Mouse (Mus musculus): ENCODE results near the gene Gm9747. TPM values are rescaled to one million over a fixed set of nuclear protein-coding genes. Genes with fewer than 3 reads are reported as not detected.

Gene Gm9747
- polyA plus RNA-seq, 1 experiment from 2014 or later: 13.3 TPM

GRCm38 (mm10) chr1:82261638-82262037, 28.7 kb downstream of the Gm9747 start:
- Histone ChIP-seq H3K4me3 (ENCODE audit: low read depth, low read length) (no peak overlapping the region), H3K36me3 (ENCODE audit: insufficient read depth, low read length) (no peaks in the 10 kb centered on the region), H3K9me3 (ENCODE audit: low read length) (no peaks in the 10 kb centered on the region), H3K9ac (replicated peaks; ENCODE audit: low read depth) (no peak overlapping the region), H3K4me1 (ENCODE audit: insufficient read depth, low read depth, low read length) (peaks cover 2% of the 10 kb centered on the region; the same call in 1 of the 2 replicates), H3K4me2 (replicated peaks; ENCODE audit: low read depth, low read length) (no peak overlapping the region), H3K27me3 (replicated peaks; ENCODE audit: insufficient read depth, low read length) (no peaks in the 10 kb centered on the region), H3K27ac (ENCODE audit: low read length) (no peak overlapping the region)
- WGBS: 85% methylated on average over 5 of the region's 5 CpGs
- ATAC-seq (no peak), DNase-seq (ENCODE audit: low spot score) (no peak)
- TF ChIP-seq CTCF (IDR thresholded peaks at IDR 0.05) (no peak), EP300 (IDR thresholded peaks at IDR 0.05) (no peak)

- ATAC-seq (no peak), DNase-seq (ENCODE audit: low spot score) (no peak)
- Histone ChIP-seq H3K27ac (ENCODE audit: low read length) (no peak overlapping the region), H3K9ac (replicated peaks; ENCODE audit: low read depth) (no peak overlapping the region), H3K4me2 (replicated peaks; ENCODE audit: low read depth, low read length) (no peak overlapping the region), H3K27me3 (replicated peaks; ENCODE audit: insufficient read depth, low read length) (no peaks in the 10 kb centered on the region), H3K4me1 (ENCODE audit: insufficient read depth, low read depth, low read length) (peaks cover 2% of the 10 kb centered on the region; the same call in 1 of the 2 replicates), H3K36me3 (ENCODE audit: insufficient read depth, low read length) (no peaks in the 10 kb centered on the region), H3K9me3 (ENCODE audit: low read length) (no peaks in the 10 kb centered on the region), H3K4me3 (ENCODE audit: low read depth, low read length) (no peak overlapping the region)
- 82% methylated on average over 1 of the region's 1 CpGs for WGBS
- TF ChIP-seq CTCF (IDR thresholded peaks at IDR 0.05) (no peak), EP300 (IDR thresholded peaks at IDR 0.05) (no peak)
Measured at GRCm38 (mm10) chr1:82262331-82262730, 29.4 kb downstream of the Gm9747 start.

GRCm38 (mm10) chr1:82267547-82267946, 34.6 kb downstream of the Gm9747 start:
- DNase-seq (ENCODE audit: low spot score) (peak; percentile 9), ATAC-seq (no peak; the same call in 1 of the 2 replicates)
- H3K4me1 ChIP-seq (ENCODE audit: insufficient read depth, low read depth, low read length): no peaks in the 10 kb centered on the region
- H3K4me2 ChIP-seq (replicated peaks; ENCODE audit: low read depth, low read length): no peak overlapping the region
- H3K27me3 ChIP-seq (replicated peaks; ENCODE audit: insufficient read depth, low read length): no peaks in the 10 kb centered on the region
- no peak for TF ChIP-seq CTCF (IDR thresholded peaks at IDR 0.05)
- no peak for TF ChIP-seq EP300 (IDR thresholded peaks at IDR 0.05)
- H3K9me3 ChIP-seq (ENCODE audit: low read length): no peaks in the 10 kb centered on the region
- no peak overlapping the region for H3K4me3 ChIP-seq (ENCODE audit: low read depth, low read length)
- H3K9ac ChIP-seq (replicated peaks; ENCODE audit: low read depth): no peak overlapping the region
- H3K27ac ChIP-seq (ENCODE audit: low read length): no peak overlapping the region
- H3K36me3 ChIP-seq (ENCODE audit: insufficient read depth, low read length): no peaks in the 10 kb centered on the region
- WGBS: 34% methylated on average over 4 of the region's 4 CpGs

GRCm38 (mm10) chr1:82272231-82272630, 39.3 kb downstream of the Gm9747 start:
- TF ChIP-seq EP300 (IDR thresholded peaks at IDR 0.05) (no peak), CTCF (IDR thresholded peaks at IDR 0.05) (no peak)
- no peak overlapping the region for H3K27ac ChIP-seq (ENCODE audit: low read length)

GRCm38 (mm10) chr1:82273529-82273928, 40.6 kb downstream of the Gm9747 start:
- H3K36me3 ChIP-seq (ENCODE audit: insufficient read depth, low read length): peaks cover 5% of the 10 kb centered on the region; the same call in 1 of the 2 replicates
- no peak overlapping the region for H3K4me3 ChIP-seq (ENCODE audit: low read depth, low read length)
- no peaks in the 10 kb centered on the region for H3K27me3 ChIP-seq (replicated peaks; ENCODE audit: insufficient read depth, low read length)
- no peak for DNase-seq (ENCODE audit: low spot score)
- ATAC-seq: no peak
- H3K4me2 ChIP-seq (replicated peaks; ENCODE audit: low read depth, low read length): no peak overlapping the region
- peaks cover 7% of the 10 kb centered on the region; the same call in 1 of the 2 replicates for H3K4me1 ChIP-seq (ENCODE audit: insufficient read depth, low read depth, low read length)
- H3K9ac ChIP-seq (replicated peaks; ENCODE audit: low read depth): no peak overlapping the region
- no peak for TF ChIP-seq EP300 (IDR thresholded peaks at IDR 0.05)
- no peak for TF ChIP-seq CTCF (IDR thresholded peaks at IDR 0.05)
- peak overlapping the region; percentile 26; the same call in 1 of the 2 replicates for H3K27ac ChIP-seq (ENCODE audit: low read length)
- H3K9me3 ChIP-seq (ENCODE audit: low read length): no peaks in the 10 kb centered on the region
- 47% methylated on average over 6 of the region's 6 CpGs for WGBS

More at GRCm38 (mm10) chr1:82272231-82272630, 39.3 kb downstream of the Gm9747 start:
- peaks cover 5% of the 10 kb centered on the region; the same call in 1 of the 2 replicates for H3K36me3 ChIP-seq (ENCODE audit: insufficient read depth, low read length)
- no peak overlapping the region for H3K4me2 ChIP-seq (replicated peaks; ENCODE audit: low read depth, low read length)
- no peaks in the 10 kb centered on the region for H3K27me3 ChIP-seq (replicated peaks; ENCODE audit: insufficient read depth, low read length)
- no peak overlapping the region for H3K4me3 ChIP-seq (ENCODE audit: low read depth, low read length)
- no peaks in the 10 kb centered on the region for H3K9me3 ChIP-seq (ENCODE audit: low read length)
- 76% methylated on average over 5 of the region's 5 CpGs for WGBS
- ATAC-seq (no peak), DNase-seq (ENCODE audit: low spot score) (no peak)
- H3K4me1 ChIP-seq (ENCODE audit: insufficient read depth, low read depth, low read length): peaks cover 7% of the 10 kb centered on the region; the same call in 1 of the 2 replicates
- no peak overlapping the region for H3K9ac ChIP-seq (replicated peaks; ENCODE audit: low read depth)

GRCm38 (mm10) chr1:82274361-82274760, 41.4 kb downstream of the Gm9747 start:
- peak; percentile 68 for ATAC-seq
- Histone ChIP-seq H3K36me3 (ENCODE audit: insufficient read depth, low read length) (peaks cover 5% of the 10 kb centered on the region; the same call in 1 of the 2 replicates), H3K9me3 (ENCODE audit: low read length) (no peaks in the 10 kb centered on the region), H3K4me2 (replicated peaks; ENCODE audit: low read depth, low read length) (no peak overlapping the region), H3K9ac (replicated peaks; ENCODE audit: low read depth) (no peak overlapping the region), H3K27me3 (replicated peaks; ENCODE audit: insufficient read depth, low read length) (no peaks in the 10 kb centered on the region), H3K4me3 (ENCODE audit: low read depth, low read length) (no peak overlapping the region), H3K4me1 (ENCODE audit: insufficient read depth, low read depth, low read length) (peaks cover 7% of the 10 kb centered on the region; the same call in 1 of the 2 replicates), H3K27ac (ENCODE audit: low read length) (peak overlapping the region; percentile 26; the same call in 1 of the 2 replicates)
- TF ChIP-seq EP300 (IDR thresholded peaks at IDR 0.05) (peak; percentile 30; the same call in 1 of the 2 replicates), CTCF (IDR thresholded peaks at IDR 0.05) (no peak)
- DNase-seq (ENCODE audit: low spot score): peak; percentile 55
- WGBS: 36% methylated on average over 1 of the region's 1 CpGs

Measured in lung, postnatal 0 days (tissue).